Mouse (Mus musculus) erythroblast, embryonic 14.5 days (primary cell): Measurements from ENCODE around the gene Pdcd11. TPM values are rescaled to one million over a fixed set of nuclear protein-coding genes. Genes with fewer than 3 reads are reported as not detected.

ENCODE experiments used
- H3K27me3 ChIP-seq: 2 replicates; pipeline ENCODE4 v1.6.1; 2012; ENCODE audit warnings: inconsistent platforms; ENCODE audit not compliant: control insufficient read depth
- H3K36me3 ChIP-seq: 2 replicates; pipeline ENCODE4 v1.6.1; 2012; ENCODE audit warnings: mild to moderate bottlenecking, inconsistent platforms; ENCODE audit not compliant: control insufficient read depth
- H3K4me1 ChIP-seq: 2 replicates; pipeline ENCODE4 v1.6.1; 2012; ENCODE audit warnings: inconsistent platforms; ENCODE audit not compliant: control insufficient read depth
- H3K4me3 ChIP-seq: replicated peaks from 2 replicates; pipeline ENCODE3; 2012; ENCODE audit warnings: moderate library complexity, mild to moderate bottlenecking, inconsistent platforms
- H3K9me3 ChIP-seq: 2 replicates; pipeline ENCODE4 v1.6.1; 2012; ENCODE audit warnings: low read length, inconsistent platforms, mixed read lengths; ENCODE audit not compliant: control insufficient read depth
- GATA1 ChIP-seq: IDR thresholded peaks from 2 replicates; pipeline ENCODE4 v1.6.1; 2012; ENCODE audit warnings: low read length, inconsistent platforms, mixed read lengths
- TAL1 ChIP-seq: IDR thresholded peaks from 3 replicates; pipeline ENCODE4 v1.6.1; 2012; ENCODE audit warnings: low read length, inconsistent platforms, mixed read lengths
- polyA plus RNA-seq: library from polyadenylated mRNA; stranded (reverse); fragments of >175 nt; gene quantifications from 2 replicates; pipeline ENCODE4 v1.2.3, GENCODE M21; 2012

The Pdcd11 gene
- polyA plus RNA-seq, 1 experiment = 0.58 TPM

DNA sequence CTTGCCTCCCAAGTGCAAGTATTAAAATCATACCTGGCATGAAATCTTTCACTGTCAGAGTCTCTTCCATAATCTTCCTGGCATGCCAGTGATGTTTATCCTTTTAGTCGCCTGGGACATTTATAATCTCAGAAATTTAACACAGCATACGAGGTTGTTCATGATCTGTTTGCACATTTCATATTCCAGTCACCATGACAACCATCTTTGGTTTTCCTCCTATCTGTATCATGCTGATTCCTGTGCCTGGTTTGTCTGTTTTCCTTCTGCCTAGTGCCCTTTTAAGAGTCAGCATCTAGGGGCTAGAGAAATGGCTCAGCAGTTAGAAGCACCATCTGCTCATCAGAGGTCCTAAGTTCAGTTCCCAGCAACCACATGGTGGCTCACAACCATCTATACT lies 28.1 kb downstream of the Pdcd11 start:
- no peak for TF ChIP-seq GATA1
- no peak for TF ChIP-seq TAL1
- peaks cover 4% of the 10 kb centered on the region for H3K4me1 ChIP-seq
- H3K9me3 ChIP-seq = no peaks in the 10 kb centered on the region
- no peak overlapping the region for H3K4me3 ChIP-seq
- H3K36me3 ChIP-seq = peaks cover 78% of the 10 kb centered on the region
- no peaks in the 10 kb centered on the region for H3K27me3 ChIP-seq

DNA sequence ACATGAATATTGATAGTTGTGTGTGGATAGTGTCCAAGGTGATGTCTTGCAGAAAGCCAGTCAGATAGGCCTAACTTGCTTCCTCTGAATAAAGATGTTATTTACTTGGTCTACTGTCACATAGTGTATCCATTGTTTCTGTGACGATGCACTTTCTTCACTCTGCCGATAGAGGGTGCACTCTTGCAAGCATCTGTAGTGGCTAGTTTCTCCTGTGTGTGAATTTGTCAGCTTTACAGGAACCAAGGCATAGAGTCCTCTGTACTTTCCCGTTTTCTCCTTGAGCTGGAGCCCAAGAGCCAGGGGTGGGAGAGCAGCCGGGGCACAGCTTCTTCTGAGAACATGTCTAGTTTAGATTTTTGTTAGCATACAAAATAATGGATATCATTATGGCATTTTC lies 30.5 kb downstream of the Pdcd11 start:
- TF ChIP-seq TAL1 (no peak), GATA1 (no peak)
- Histone ChIP-seq H3K9me3 (no peaks in the 10 kb centered on the region), H3K4me1 (peaks cover 4% of the 10 kb centered on the region), H3K4me3 (no peak overlapping the region), H3K27me3 (no peaks in the 10 kb centered on the region), H3K36me3 (peaks cover 81% of the 10 kb centered on the region)

DNA sequence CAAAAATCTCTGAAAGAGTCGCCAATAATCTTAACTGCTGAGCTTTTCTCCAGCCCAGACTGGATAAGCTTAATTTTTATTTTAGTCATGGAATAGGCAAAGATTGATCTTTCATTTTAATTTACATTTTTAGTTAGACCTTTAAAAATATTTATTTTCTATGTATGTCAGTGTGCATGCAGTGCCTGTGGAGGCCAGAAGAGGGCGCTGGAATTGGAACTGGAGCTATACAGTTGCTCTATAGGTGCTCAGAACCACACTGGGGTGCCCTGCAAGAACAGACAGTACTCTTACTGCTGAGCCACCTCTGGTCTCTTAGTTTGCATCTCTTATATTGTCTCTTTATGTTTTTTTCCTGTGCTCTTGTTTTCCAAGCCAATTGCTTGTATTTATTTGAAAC lies 32.2 kb downstream of the Pdcd11 start:
- TF ChIP-seq GATA1 (no peak), TAL1 (no peak)
- Histone ChIP-seq H3K4me3 (no peak overlapping the region), H3K36me3 (peaks cover 81% of the 10 kb centered on the region), H3K27me3 (no peaks in the 10 kb centered on the region), H3K4me1 (peaks cover 4% of the 10 kb centered on the region), H3K9me3 (no peaks in the 10 kb centered on the region)

- peaks cover 93% of the 10 kb centered on the region for H3K36me3 ChIP-seq
- TF ChIP-seq GATA1 (no peak), TAL1 (no peak)
Measured at GRCm38 (mm10) chr19:47128164-47128563, 37.6 kb downstream of the Pdcd11 start.

GRCm38 (mm10) chr19:47128835-47129234 lies 38.3 kb downstream of the Pdcd11 start:
- Histone ChIP-seq H3K9me3 (no peaks in the 10 kb centered on the region), H3K4me3 (no peak overlapping the region), H3K36me3 (peaks cover 89% of the 10 kb centered on the region), H3K27me3 (no peaks in the 10 kb centered on the region), H3K4me1 (no peaks in the 10 kb centered on the region; the same call in 1 of the 2 replicates)
- TF ChIP-seq TAL1 = no peak
- TF ChIP-seq GATA1 = no peak

More at GRCm38 (mm10) chr19:47128164-47128563, 37.6 kb downstream of the Pdcd11 start:
- Histone ChIP-seq H3K4me3 (no peak overlapping the region), H3K9me3 (no peaks in the 10 kb centered on the region), H3K27me3 (no peaks in the 10 kb centered on the region), H3K4me1 (no peaks in the 10 kb centered on the region; the same call in 1 of the 2 replicates)

DNA sequence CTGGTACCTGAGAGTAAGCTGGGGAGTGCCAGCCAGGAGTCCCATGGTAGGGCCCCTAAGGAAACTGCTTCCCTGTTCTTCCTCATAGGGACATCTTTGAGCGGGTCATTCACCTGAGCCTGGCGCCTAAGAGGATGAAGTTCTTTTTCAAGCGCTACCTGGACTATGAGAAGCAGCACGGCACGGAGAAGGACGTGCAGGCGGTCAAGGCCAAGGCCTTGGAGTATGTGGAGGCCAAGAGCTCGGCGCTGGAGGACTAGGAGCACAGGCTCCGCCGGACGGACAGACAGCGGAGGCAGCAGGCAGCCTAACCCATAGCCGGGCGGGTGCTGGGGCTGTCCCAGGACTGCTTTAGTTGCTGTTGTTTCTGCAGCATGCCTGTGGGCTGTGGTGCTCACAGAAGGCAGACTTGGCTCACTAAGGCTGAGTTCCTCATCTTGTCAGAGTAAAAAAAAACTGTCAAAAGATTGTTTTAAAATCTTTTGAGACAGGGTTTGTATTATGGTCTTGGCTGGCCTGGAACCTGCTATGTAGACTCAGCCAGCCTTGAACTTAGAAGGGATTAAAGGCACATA lies 40.1 kb downstream of the Pdcd11 start:
- no peak overlapping the region for H3K4me3 ChIP-seq
- TF ChIP-seq GATA1 = no peak
- TF ChIP-seq TAL1 = no peak
- no peaks in the 10 kb centered on the region for H3K27me3 ChIP-seq
- H3K36me3 ChIP-seq = peaks cover 72% of the 10 kb centered on the region
- H3K9me3 ChIP-seq = no peaks in the 10 kb centered on the region
- no peaks in the 10 kb centered on the region; the same call in 1 of the 2 replicates for H3K4me1 ChIP-seq

DNA sequence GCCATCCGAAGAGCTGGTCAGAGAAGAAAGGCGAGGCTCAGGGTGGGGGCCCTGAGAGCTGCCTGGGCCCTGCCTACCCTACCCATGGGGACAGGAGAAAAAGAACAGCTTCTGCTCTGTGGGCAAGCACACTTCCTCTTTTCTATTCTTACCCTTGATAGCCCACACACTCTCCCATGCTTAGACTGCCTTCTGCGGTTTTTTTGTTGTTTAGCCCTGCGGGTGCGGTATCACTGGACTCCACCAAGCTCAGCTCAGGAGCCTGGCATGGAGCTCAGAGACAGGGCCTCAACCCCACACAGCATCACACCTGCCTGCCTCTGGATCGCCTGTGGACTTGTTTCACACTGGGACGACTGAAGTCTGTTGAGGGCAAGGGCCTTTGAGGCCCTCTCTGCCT lies 42.6 kb downstream of the Pdcd11 start:
- TF ChIP-seq GATA1 = no peak
- H3K4me3 ChIP-seq = no peak overlapping the region

GRCm38 (mm10) chr19:47135568-47135967 lies 45.0 kb downstream of the Pdcd11 start:
- no peak overlapping the region for H3K4me3 ChIP-seq
- H3K4me1 ChIP-seq = peaks cover 11% of the 10 kb centered on the region
- no peaks in the 10 kb centered on the region for H3K9me3 ChIP-seq
- peaks cover 23% of the 10 kb centered on the region for H3K36me3 ChIP-seq
- TF ChIP-seq GATA1 (no peak), TAL1 (no peak)
- H3K27me3 ChIP-seq = peaks cover 27% of the 10 kb centered on the region

More for the DNA sequence above, 42.6 kb downstream of the Pdcd11 start:
- Histone ChIP-seq H3K9me3 (no peaks in the 10 kb centered on the region), H3K36me3 (peaks cover 47% of the 10 kb centered on the region), H3K4me1 (peaks cover 11% of the 10 kb centered on the region), H3K27me3 (peaks cover 12% of the 10 kb centered on the region)

DNA sequence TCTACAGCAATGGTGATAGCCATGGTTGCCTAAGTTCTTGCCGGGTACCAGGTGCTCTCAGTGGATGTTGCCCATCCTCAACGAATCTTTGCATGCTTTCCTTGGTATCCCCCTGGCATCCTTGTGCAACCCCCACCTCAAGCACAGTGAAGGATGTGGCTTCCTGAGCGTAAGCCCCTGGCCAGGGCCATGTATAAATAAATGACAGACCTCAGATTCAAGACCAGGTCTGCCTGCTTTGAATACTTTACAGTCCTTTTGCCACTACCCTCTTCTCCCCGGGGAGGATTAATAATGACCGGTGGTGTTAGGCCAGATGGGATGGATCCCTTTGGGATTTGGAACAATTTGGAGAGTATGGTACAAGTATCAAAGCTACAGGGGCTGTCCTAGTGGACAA lies 45.6 kb downstream of the Pdcd11 start:
- Histone ChIP-seq H3K4me3 (no peak overlapping the region), H3K36me3 (peaks cover 17% of the 10 kb centered on the region), H3K4me1 (peaks cover 11% of the 10 kb centered on the region), H3K27me3 (peaks cover 27% of the 10 kb centered on the region), H3K9me3 (no peaks in the 10 kb centered on the region)
- TF ChIP-seq TAL1 (no peak), GATA1 (no peak)
